Mouse (Mus musculus): ENCODE measurements around the gene Lrrc51. TPM values are rescaled to one million over a fixed set of nuclear protein-coding genes. Genes with fewer than 3 reads are reported as not detected.
"Not testable (repeated sequence)": the region's sequence is repeated elsewhere in the genome, so short reads cannot be mapped to it uniquely, and the experiment has no call there.

The Lrrc51 gene
- polyA plus RNA-seq, 1 experiment from 2014 or later = 6.0 TPM

DNA sequence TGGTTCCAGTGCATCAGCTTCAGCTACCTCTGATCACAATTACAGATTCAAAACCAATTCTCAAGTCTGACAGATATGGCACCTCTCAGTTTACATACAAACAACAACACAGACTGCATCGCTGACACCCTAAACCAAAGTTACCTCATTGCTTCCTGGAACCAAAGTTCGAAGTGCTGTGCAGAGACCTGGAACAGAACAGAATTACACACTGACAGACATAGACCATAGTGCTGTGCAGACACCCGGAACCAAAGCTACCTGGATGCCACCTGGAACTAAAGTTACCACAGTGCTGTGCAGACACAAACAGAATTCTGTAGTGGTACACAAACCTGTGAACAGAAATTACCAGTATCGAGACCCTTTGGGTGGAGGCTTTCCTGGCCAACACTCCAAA lies 6.1 kb upstream of the Lrrc51 start:
- ChIA-PET POLR2A (no interaction called here), CTCF (interaction anchor here (1.5 to 1.9 kb wide), 2 partner anchors 11 to 14 kb away, joined by 5 to 6 read pairs; no protein-coding TSS in a partner anchor)
- ATAC-seq = no peak
- no peak for DNase-seq (ENCODE audit: low read depth, low spot score)
- in situ Hi-C loops (cut with MboI; ENCODE audit: low pct_unique_long_range_greater_than_20kb) = no loop called here
- H3K27me3 ChIP-seq = no peaks in the 10 kb centered on the region
- no peak for TF ChIP-seq CTCF (IDR thresholded peaks at IDR 0.05)

DNA sequence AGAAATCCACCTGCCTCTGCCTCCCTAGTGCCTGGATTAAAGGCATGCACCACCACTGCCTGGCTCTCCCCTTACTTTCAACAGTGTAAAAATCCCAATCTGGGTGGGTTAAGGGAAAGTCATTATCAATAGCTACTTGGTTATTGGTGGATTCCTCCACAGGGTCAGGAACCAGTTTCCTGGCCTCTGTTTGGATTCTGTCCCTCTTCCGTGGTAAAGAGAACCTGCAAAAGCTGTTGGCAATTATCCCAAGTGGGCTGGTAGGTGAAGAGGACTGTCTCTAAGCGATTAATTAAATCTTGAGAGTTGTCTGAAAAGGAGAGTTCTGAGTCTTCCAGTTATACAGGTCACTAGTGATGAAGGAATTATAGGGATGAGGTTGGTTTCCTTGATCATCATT lies 4.7 kb upstream of the Lrrc51 start:
- ATAC-seq (no peak), DNase-seq (ENCODE audit: low read depth, low spot score) (no peak)
- in situ Hi-C loops (cut with MboI; ENCODE audit: low pct_unique_long_range_greater_than_20kb) = no loop called here
- POLR2A ChIA-PET = no interaction called here
- CTCF ChIA-PET = interaction anchor here (1.8 to 1.9 kb wide), 2 partner anchors 10 to 13 kb away, joined by 4 to 5 read pairs; no protein-coding TSS in a partner anchor
- no peaks in the 10 kb centered on the region for H3K27me3 ChIP-seq
- TF ChIP-seq CTCF (IDR thresholded peaks at IDR 0.05) = no peak

DNA sequence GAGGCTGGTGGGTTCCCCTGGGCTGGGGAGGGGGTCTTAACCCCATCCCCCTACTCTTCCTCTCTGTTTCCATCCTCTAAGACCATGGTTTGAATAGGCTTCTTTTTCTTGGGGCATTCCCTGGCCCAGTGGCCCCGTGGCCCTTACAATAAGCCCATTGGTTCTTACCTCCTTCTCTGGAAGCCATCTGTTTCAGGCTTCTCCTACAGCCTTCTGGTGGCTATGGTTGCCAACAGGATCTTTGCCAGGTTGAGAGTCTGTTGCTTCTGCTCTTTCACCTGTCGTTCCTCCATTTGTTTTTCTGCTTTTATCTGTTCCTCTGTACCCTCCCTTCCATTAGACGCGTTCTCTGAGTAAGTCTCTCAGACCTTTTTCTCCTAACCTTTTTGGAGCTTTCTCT lies 3.9 kb upstream of the Lrrc51 start:
- ChIA-PET POLR2A (no interaction called here), CTCF (interaction anchor here (1.8 kb wide), 2 partner anchors 10 to 31 kb away, joined by 4 read pairs; no protein-coding TSS in a partner anchor)
- in situ Hi-C loops (cut with MboI; ENCODE audit: low pct_unique_long_range_greater_than_20kb) = no loop called here
- H3K27me3 ChIP-seq = no peaks in the 10 kb centered on the region
- DNase-seq (ENCODE audit: low read depth, low spot score) (no peak), ATAC-seq (no peak)
- no peak for TF ChIP-seq CTCF (IDR thresholded peaks at IDR 0.05)

DNA sequence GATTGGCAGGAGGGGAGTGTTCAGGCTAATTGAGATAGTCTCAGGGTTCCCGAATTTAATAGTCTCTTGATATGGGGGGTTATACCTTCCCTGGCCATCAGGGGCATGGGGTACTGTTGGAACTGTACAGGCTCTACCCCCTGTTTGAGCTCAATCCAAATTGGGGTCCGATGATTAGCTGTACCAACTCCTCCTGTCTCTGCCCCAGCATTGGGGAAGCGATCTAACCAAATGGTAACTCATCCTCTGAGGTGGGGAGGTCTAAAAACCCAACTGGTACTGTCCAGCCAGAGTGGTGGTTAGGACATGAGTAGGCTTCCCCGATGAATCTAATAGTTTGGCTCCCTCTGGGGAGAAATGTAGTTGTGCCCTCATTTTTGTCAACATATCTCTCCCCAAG lies 3.3 kb upstream of the Lrrc51 start:
- CTCF ChIA-PET = interaction anchor here (1.8 kb wide), 1 partner anchor 32 kb away, joined by 4 read pairs; no protein-coding TSS in a partner anchor

DNA sequence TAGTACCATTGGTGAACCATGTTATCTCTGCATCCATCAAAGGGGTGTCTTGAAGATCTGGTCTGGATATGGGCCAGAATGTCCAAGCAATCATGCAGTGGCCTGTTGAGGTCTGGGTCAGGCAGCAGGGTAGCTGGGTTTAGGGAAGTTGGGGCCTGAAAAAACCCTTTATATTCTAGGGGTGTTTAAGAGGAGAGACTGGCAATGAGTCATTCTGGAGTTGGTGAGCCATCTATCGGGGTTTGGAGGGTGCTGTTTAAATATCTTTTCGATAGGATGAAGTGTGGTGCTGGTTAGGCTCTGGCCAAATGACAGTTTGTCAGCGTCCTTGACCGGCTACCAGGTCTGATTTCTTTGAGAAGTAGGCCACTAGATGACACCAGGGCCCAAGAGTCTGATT lies 2.3 kb upstream of the Lrrc51 start:
- POLR2A ChIA-PET = interaction anchor here (1.4 kb wide), 1 partner anchor 11 kb away, joined by 4 read pairs; no protein-coding TSS in a partner anchor
- TF ChIP-seq CTCF (IDR thresholded peaks at IDR 0.05) = no peak
- in situ Hi-C loops (cut with MboI; ENCODE audit: low pct_unique_long_range_greater_than_20kb) = no loop called here
- ATAC-seq = no peak
- no peak for DNase-seq (ENCODE audit: low read depth, low spot score)
- H3K27me3 ChIP-seq = no peaks in the 10 kb centered on the region
- CTCF ChIA-PET = interaction anchor here (1.8 kb wide), 1 partner anchor 33 kb away, joined by 4 read pairs; no protein-coding TSS in a partner anchor

More for the DNA sequence above, 3.3 kb upstream of the Lrrc51 start:
- POLR2A ChIA-PET = no interaction called here
- in situ Hi-C loops (cut with MboI; ENCODE audit: low pct_unique_long_range_greater_than_20kb) = no loop called here
- DNase-seq (ENCODE audit: low read depth, low spot score) (no peak), ATAC-seq (no peak)
- H3K27me3 ChIP-seq = no peaks in the 10 kb centered on the region
- TF ChIP-seq CTCF (IDR thresholded peaks at IDR 0.05) = no peak

DNA sequence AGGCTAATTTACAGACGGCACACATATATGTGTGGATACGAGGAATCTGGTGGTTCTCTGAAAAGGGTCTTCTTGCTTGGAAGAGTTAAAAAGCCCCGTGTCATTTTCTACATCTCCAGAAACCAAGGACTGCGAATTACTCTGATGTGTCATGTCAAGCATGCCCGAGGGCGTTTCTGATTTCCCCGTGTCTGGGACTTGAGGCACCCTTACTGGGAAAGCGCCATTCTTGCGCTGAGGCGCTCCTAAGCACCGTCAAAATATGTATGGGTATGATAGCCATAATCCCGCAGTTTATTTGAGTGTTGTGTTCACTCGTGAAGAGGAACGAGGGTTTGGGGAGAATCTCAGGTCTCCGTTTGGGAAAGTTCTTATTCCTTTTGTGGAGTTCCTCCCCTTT lies 395 bp downstream of the Lrrc51 start:
- ATAC-seq (peak; percentile 32), DNase-seq (ENCODE audit: low read depth, low spot score) (no peak)
- H3K27me3 ChIP-seq = no peaks in the 10 kb centered on the region
- no peak for TF ChIP-seq CTCF (IDR thresholded peaks at IDR 0.05)
- ChIA-PET CTCF (interaction anchor here (1.0 to 2.2 kb wide), 2 partner anchors 15 to 254 kb away, joined by 3 to 7 read pairs; no protein-coding TSS in a partner anchor), POLR2A (no interaction called here)
- in situ Hi-C loops (cut with MboI; ENCODE audit: low pct_unique_long_range_greater_than_20kb) = no loop called here

DNA sequence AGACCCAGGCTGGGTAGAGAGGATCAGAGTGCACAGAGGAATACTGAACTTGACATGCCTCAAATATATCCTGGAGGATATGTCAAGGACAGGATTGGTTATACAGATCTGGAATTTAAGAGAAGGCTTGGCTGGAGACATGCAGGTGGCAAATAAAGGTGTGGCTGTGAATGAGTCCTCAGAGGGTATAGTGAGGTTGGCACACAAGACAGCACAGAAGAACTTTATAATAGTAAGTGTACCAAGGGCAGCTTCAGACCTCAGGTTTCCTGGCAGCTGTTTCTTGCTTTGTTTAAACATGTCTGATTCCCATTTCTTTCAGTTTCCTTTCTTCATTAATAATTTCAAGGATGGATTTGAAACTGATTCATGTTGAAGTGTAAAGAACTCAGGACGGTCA lies 1.1 kb downstream of the Lrrc51 start:
- DNase-seq (ENCODE audit: low read depth, low spot score) (no peak), ATAC-seq (no peak)
- ChIA-PET POLR2A (no interaction called here), CTCF (interaction anchor here (2.2 kb wide), 1 partner anchor 14 kb away, joined by 7 read pairs; no protein-coding TSS in a partner anchor)
- H3K27me3 ChIP-seq = no peaks in the 10 kb centered on the region
- TF ChIP-seq CTCF (IDR thresholded peaks at IDR 0.05) = no peak
- in situ Hi-C loops (cut with MboI; ENCODE audit: low pct_unique_long_range_greater_than_20kb) = no loop called here

DNA sequence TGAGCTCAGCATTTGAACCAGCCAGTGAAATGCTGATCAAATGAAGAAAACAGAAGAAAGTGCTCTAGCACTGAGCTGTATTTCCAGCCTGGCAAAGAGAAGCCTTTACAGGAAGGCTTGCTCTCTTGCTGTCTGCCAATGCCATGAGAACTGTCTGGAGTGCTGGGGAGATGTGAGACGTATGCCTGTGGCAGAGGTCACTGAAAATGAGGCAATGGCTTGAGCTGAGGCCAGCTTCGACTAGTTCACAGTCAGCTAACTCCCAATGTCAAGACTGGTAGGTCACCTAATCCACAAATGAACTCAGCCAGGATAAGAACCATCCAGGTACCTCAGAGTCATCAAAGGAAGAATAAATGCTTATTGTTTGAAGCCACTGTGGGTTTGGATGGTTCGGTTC lies 5.6 kb downstream of the Lrrc51 start:
- CTCF ChIA-PET = interaction anchor here (1.1 to 1.3 kb wide), 3 partner anchors 9 to 41 kb away, joined by 3 to 4 read pairs (median 3); no protein-coding TSS in a partner anchor
- H3K27me3 ChIP-seq = no peaks in the 10 kb centered on the region
- in situ Hi-C loops (cut with MboI; ENCODE audit: low pct_unique_long_range_greater_than_20kb) = no loop called here
- POLR2A ChIA-PET = no interaction called here
- ATAC-seq (no peak), DNase-seq (ENCODE audit: low read depth, low spot score) (no peak)
- no peak for TF ChIP-seq CTCF (IDR thresholded peaks at IDR 0.05)

DNA sequence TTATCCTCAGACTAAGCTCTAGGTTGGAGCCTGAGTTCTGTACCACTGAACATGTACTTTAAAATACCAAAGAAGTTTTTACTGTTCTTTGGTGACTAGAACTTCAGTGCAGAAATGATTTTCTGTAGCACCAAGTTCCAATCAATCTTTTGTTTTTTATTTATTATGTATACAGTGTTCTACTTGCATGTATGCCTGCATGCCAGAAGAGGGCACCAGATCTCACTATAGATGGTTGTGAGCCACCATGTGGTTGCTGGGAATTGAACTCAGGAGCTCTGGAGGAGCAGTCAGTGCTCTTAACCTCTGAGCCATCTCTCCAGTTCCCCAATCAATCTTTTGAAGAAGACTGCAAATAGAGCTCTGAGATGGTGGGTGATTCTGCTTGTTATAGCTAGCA lies 7.8 kb downstream of the Lrrc51 start:
- DNase-seq (ENCODE audit: low read depth, low spot score); ATAC-seq; POLR2A ChIA-PET; in situ Hi-C loops (cut with MboI; ENCODE audit: low pct_unique_long_range_greater_than_20kb); H3K27me3 ChIP-seq: not testable (repeated sequence)
- peak; percentile 49 for TF ChIP-seq CTCF (IDR thresholded peaks at IDR 0.05)
- CTCF ChIA-PET = interaction anchor here (0.7 to 1.0 kb wide), 2 partner anchors 151 to 156 kb away, joined by 3 read pairs; no protein-coding TSS in a partner anchor

DNA sequence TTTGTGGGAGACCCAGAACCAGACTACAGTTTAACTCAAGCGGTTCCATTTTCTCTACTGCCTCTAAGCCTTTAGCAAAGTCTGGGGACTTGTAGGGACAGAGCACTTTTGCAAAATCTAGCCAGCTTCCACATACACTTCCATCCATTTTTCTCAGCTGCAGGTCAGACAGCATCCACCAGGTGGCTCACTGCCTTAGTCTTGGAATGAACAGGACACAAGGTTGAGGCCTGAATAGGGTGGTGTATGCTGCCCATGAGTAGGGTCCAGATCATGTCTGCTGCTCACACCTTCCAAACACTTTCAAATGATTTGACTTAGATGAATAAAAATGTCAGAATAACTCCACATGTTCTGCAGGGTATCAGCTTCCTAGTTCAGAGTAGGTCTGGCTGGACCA lies 15.6 kb downstream of the Lrrc51 start:
- ATAC-seq (peak; percentile 54), DNase-seq (ENCODE audit: low read depth, low spot score) (no peak)
- no peaks in the 10 kb centered on the region for H3K27me3 ChIP-seq
- CTCF ChIA-PET = interaction anchor here (0.8 to 2.7 kb wide), 7 partner anchors 10 to 98 kb away, joined by 3 to 9 read pairs (median 4); partner anchors contain the start of genes Lrrc51 and Numa1
- in situ Hi-C loops (cut with MboI; ENCODE audit: low pct_unique_long_range_greater_than_20kb) = loop anchor here (5.0 kb wide), 1 partner anchor 159 kb away; no protein-coding TSS in a partner anchor
- peak; percentile 80 for TF ChIP-seq CTCF (IDR thresholded peaks at IDR 0.05)
- POLR2A ChIA-PET = interaction anchor here (1.4 kb wide), 1 partner anchor 51 kb away, joined by 3 read pairs; no protein-coding TSS in a partner anchor

DNA sequence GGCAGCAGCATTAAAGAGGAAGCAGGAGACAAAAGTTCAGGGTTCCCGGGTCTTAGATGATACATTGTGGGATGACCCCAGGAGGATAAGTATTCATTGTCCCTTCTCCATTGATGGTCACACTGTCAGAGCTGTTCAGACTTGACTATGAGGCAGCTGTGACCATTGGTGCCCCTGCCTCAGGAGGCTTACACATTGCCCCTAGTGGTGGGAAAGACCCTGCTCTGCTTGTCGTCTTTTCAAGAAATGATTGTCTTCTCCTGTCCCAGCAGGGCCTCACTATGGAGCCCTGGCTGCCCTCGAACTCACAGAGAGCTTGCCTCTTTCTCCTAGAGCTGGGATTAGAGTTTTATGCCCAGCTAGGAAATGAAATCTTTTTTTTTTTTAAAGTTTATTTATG lies 21.7 kb downstream of the Lrrc51 start:
- CTCF ChIA-PET = no interaction called here
- H3K27me3 ChIP-seq = no peaks in the 10 kb centered on the region
- in situ Hi-C loops (cut with MboI; ENCODE audit: low pct_unique_long_range_greater_than_20kb) = no loop called here
- TF ChIP-seq CTCF (IDR thresholded peaks at IDR 0.05) = no peak
- POLR2A ChIA-PET = no interaction called here
- no peak for ATAC-seq
- no peak for DNase-seq (ENCODE audit: low read depth, low spot score)

Measured in Patski (cell line).